Mouse (Mus musculus): ENCODE data around the gene Mex3b. TPM values are rescaled to one million over a fixed set of nuclear protein-coding genes. Genes with fewer than 3 reads are reported as not detected.

The Mex3b gene
- total and polyA plus RNA-seq, 3 experiments: 0.30 to 0.61 (median 0.55) TPM

DNA sequence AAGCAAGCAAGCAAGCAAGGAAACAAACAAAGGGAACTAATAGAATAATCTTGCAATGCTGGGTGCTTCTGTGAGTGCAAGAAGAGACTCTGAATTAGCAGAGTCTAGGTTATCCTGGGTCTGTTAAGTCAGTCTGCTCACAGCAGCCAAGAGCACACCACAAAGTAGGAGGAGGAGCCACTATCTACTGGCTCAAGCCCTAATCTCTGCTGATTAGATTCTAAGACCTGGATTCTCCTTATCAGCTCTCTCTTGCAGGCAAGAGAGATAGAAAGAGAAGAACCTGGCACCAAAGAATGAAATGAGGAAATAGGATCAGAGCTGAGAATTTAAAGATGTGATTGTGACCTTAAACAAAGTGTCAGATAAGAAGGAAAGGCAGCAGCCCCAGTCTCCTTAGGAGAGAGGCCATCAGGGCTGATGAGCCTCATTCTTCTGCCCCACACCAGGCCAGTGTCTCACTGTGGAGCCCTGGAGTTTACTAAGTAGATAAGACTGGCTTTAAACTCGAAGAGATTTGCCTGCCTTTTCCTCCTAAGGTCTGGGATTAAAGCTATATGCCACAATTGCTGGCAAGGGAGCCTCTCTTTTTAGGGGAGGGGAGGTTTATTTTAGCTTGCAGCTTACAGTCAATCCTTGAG is 23.9 kb downstream of the Mex3b start:
- DNase-seq (ENCODE audit: low spot score) (no peak), ATAC-seq (ENCODE audit: extremely low read depth, insufficient number of reproducible peaks, low FRiP score, poor library complexity, severe bottlenecking) (peak; percentile 60)
- Histone ChIP-seq H3K27me3 (ENCODE audit: insufficient read depth, low read length) (no peaks in the 10 kb centered on the region), H3K9me3 (replicated peaks) (no peaks in the 10 kb centered on the region), H3K36me3 (replicated peaks) (no peaks in the 10 kb centered on the region), H3K4me1 (ENCODE audit: insufficient read depth, low read depth, low read length) (no peaks in the 10 kb centered on the region), H3K4me3 (ENCODE audit: low read depth, low read length) (no peak overlapping the region)
- TF ChIP-seq TAL1 (conservative IDR thresholded peaks at IDR 0.05; ENCODE audit: low read depth, low read length): no peak

- TF ChIP-seq GATA1 (IDR thresholded peaks at IDR 0.05; ENCODE audit: borderline replicate concordance, low read length) (no peak), CTCF (IDR thresholded peaks at IDR 0.05; ENCODE audit: low read depth, low read length) (no peak), GATA2 (IDR thresholded peaks at IDR 0.05; ENCODE audit: borderline replicate concordance, low read depth, low read length) (no peak), TAL1 (conservative IDR thresholded peaks at IDR 0.05; ENCODE audit: low read depth, low read length) (no peak), POLR2AphosphoS5 (IDR thresholded peaks at IDR 0.05; ENCODE audit: insufficient replicate concordance, low read depth, low read length) (no peak)
- no peak for ATAC-seq (ENCODE audit: extremely low read depth, insufficient number of reproducible peaks, low FRiP score, poor library complexity, severe bottlenecking)
Observed at GRCm38 (mm10) chr7:82894366-82894765, 27.2 kb downstream of the Mex3b start.

DNA sequence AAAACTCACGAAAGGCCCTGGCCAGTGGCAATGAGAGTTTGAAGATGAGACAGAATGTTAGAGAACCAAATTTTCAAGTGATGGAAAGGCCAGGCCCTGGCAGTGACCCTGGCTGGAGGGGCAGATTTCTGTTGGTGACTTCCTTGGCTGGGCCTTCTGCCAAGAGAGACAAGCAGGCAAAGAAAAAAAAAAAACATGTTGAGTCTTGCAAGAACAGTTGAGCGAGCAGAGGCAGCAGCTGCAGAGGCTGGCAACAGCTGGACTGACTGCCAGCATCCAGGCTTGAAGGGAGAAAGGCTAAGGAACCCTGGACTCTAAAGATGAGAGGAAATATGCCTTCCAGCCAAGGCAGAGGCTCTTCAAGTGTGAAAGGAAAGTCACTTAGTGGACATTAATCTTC is 28.5 kb downstream of the Mex3b start:
- Histone ChIP-seq H3K4me3 (ENCODE audit: low read depth, low read length) (no peak overlapping the region), H3K27me3 (ENCODE audit: insufficient read depth, low read length) (no peaks in the 10 kb centered on the region), H3K9me3 (replicated peaks) (no peaks in the 10 kb centered on the region), H3K36me3 (replicated peaks) (no peaks in the 10 kb centered on the region), H3K4me1 (ENCODE audit: insufficient read depth, low read depth, low read length) (no peaks in the 10 kb centered on the region)
- TF ChIP-seq GATA2 (IDR thresholded peaks at IDR 0.05; ENCODE audit: borderline replicate concordance, low read depth, low read length) (no peak), GATA1 (IDR thresholded peaks at IDR 0.05; ENCODE audit: borderline replicate concordance, low read length) (no peak), CTCF (IDR thresholded peaks at IDR 0.05; ENCODE audit: low read depth, low read length) (no peak)
- ATAC-seq (ENCODE audit: extremely low read depth, insufficient number of reproducible peaks, low FRiP score, poor library complexity, severe bottlenecking) (no peak), DNase-seq (ENCODE audit: low spot score) (no peak)

More at GRCm38 (mm10) chr7:82894366-82894765, 27.2 kb downstream of the Mex3b start:
- no peaks in the 10 kb centered on the region for H3K27me3 ChIP-seq (ENCODE audit: insufficient read depth, low read length)
- H3K4me1 ChIP-seq (ENCODE audit: insufficient read depth, low read depth, low read length): no peaks in the 10 kb centered on the region
- no peaks in the 10 kb centered on the region for H3K36me3 ChIP-seq (replicated peaks)
- no peak for DNase-seq (ENCODE audit: low spot score)
- H3K4me3 ChIP-seq (ENCODE audit: low read depth, low read length): no peak overlapping the region
- H3K9me3 ChIP-seq (replicated peaks): no peaks in the 10 kb centered on the region

DNA sequence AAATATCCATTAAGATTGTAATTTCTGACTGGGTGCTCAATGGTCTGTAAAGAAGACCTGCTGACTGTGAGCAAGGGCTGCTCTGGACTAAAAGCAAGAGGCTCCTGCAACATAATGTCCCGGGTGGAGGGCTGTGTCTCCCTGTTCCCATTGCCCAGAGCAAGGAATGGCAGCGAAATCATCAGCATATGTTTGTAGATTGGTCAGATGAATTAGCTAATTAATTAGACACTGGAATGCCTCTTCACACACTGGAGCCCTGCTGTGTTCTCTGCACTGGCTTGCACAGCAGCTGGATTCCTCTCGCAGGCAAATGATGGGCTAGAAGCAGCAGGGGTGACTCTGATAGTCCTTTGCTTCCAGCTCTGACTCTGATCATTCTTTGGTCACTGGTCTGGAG is 29.6 kb downstream of the Mex3b start:
- Histone ChIP-seq H3K4me1 (ENCODE audit: insufficient read depth, low read depth, low read length) (no peaks in the 10 kb centered on the region), H3K36me3 (replicated peaks) (no peaks in the 10 kb centered on the region), H3K9me3 (replicated peaks) (no peaks in the 10 kb centered on the region), H3K4me3 (ENCODE audit: low read depth, low read length) (no peak overlapping the region), H3K27me3 (ENCODE audit: insufficient read depth, low read length) (no peaks in the 10 kb centered on the region)
- ATAC-seq (ENCODE audit: extremely low read depth, insufficient number of reproducible peaks, low FRiP score, poor library complexity, severe bottlenecking) (no peak), DNase-seq (ENCODE audit: low spot score) (no peak)
- no peak for TF ChIP-seq TAL1 (conservative IDR thresholded peaks at IDR 0.05; ENCODE audit: low read depth, low read length)
- no peak for TF ChIP-seq CTCF (IDR thresholded peaks at IDR 0.05; ENCODE audit: low read depth, low read length)
- TF ChIP-seq GATA2 (IDR thresholded peaks at IDR 0.05; ENCODE audit: borderline replicate concordance, low read depth, low read length): no peak
- TF ChIP-seq GATA1 (IDR thresholded peaks at IDR 0.05; ENCODE audit: borderline replicate concordance, low read length): no peak
- no peak for TF ChIP-seq POLR2AphosphoS5 (IDR thresholded peaks at IDR 0.05; ENCODE audit: insufficient replicate concordance, low read depth, low read length)

- H3K4me3 ChIP-seq (ENCODE audit: low read depth, low read length): no peak overlapping the region
- ATAC-seq (ENCODE audit: extremely low read depth, insufficient number of reproducible peaks, low FRiP score, poor library complexity, severe bottlenecking) (no peak), DNase-seq (ENCODE audit: low spot score) (no peak)
- no peaks in the 10 kb centered on the region for H3K27me3 ChIP-seq (ENCODE audit: insufficient read depth, low read length)
- TF ChIP-seq CTCF (IDR thresholded peaks at IDR 0.05; ENCODE audit: low read depth, low read length) (no peak), GATA1 (IDR thresholded peaks at IDR 0.05; ENCODE audit: borderline replicate concordance, low read length) (no peak), TAL1 (conservative IDR thresholded peaks at IDR 0.05; ENCODE audit: low read depth, low read length) (no peak), POLR2AphosphoS5 (IDR thresholded peaks at IDR 0.05; ENCODE audit: insufficient replicate concordance, low read depth, low read length) (no peak), GATA2 (IDR thresholded peaks at IDR 0.05; ENCODE audit: borderline replicate concordance, low read depth, low read length) (no peak)
- no peaks in the 10 kb centered on the region for H3K4me1 ChIP-seq (ENCODE audit: insufficient read depth, low read depth, low read length)
- no peaks in the 10 kb centered on the region for H3K36me3 ChIP-seq (replicated peaks)
- no peaks in the 10 kb centered on the region for H3K9me3 ChIP-seq (replicated peaks)
Observed at GRCm38 (mm10) chr7:82899459-82900297, 32.5 kb downstream of the Mex3b start.

DNA sequence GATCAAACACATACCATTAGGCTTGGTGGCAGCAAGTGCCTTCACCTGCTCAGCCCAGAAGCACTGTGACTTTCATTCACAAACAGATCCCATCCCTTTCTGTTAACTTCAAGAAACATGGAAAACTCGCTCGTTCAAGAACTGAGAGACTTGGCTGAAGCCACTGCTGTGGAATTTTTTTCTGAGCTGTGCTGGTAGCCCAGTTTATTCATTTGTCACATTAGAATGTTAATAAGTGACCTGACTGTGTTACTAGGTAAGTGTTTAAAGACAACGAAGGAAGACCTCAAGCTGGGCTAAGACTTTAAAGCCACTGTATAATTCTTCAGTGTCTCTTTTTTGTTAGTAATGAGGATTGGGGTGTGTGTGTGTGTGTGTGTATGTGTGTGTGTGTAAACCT is 35.9 kb downstream of the Mex3b start:
- DNase-seq (ENCODE audit: low spot score) (no peak), ATAC-seq (ENCODE audit: extremely low read depth, insufficient number of reproducible peaks, low FRiP score, poor library complexity, severe bottlenecking) (no peak)
- Histone ChIP-seq H3K4me1 (ENCODE audit: insufficient read depth, low read depth, low read length) (no peaks in the 10 kb centered on the region), H3K36me3 (replicated peaks) (no peaks in the 10 kb centered on the region), H3K4me3 (ENCODE audit: low read depth, low read length) (no peak overlapping the region), H3K27me3 (ENCODE audit: insufficient read depth, low read length) (no peaks in the 10 kb centered on the region), H3K9me3 (replicated peaks) (no peaks in the 10 kb centered on the region)
- no peak for TF ChIP-seq CTCF (IDR thresholded peaks at IDR 0.05; ENCODE audit: low read depth, low read length)
- TF ChIP-seq POLR2AphosphoS5 (IDR thresholded peaks at IDR 0.05; ENCODE audit: insufficient replicate concordance, low read depth, low read length): no peak
- TF ChIP-seq GATA1 (IDR thresholded peaks at IDR 0.05; ENCODE audit: borderline replicate concordance, low read length): no peak
- TF ChIP-seq TAL1 (conservative IDR thresholded peaks at IDR 0.05; ENCODE audit: low read depth, low read length): no peak

Measured in G1E (cell line).